Mouse (Mus musculus) ES-E14 (cell line): ENCODE results near the gene Olfr1040. TPM values are rescaled to one million over a fixed set of nuclear protein-coding genes. Genes with fewer than 3 reads are reported as not detected.

Source experiments
- DNase-seq: peaks from one replicate; pipeline ENCODE4 v3.0.0-alpha.2; 2013; ENCODE audit warnings: low read depth, low spot score
- H3K27ac ChIP-seq: 2 replicates; pipeline ENCODE4 v1.5.1; 2012; ENCODE audit warnings: low read depth, mild to moderate bottlenecking, low read length, moderate library complexity, mixed read lengths; ENCODE audit not compliant: poor library complexity, insufficient read depth, severe bottlenecking
- H3K36me3 ChIP-seq: 2 replicates; pipeline ENCODE4 v1.6.1; 2012; ENCODE audit warnings: mild to moderate bottlenecking, low read length, moderate library complexity, mixed read lengths; ENCODE audit not compliant: control insufficient read depth, poor library complexity, insufficient read depth, severe bottlenecking
- H3K4me1 ChIP-seq, 2 experiments: fragments of 150-350 bp in 1 of 2; sonication (generic) in 1 of 2; 2 replicates each; pipeline ENCODE4 v1.6.1; 2012; ENCODE audit warnings: low read length in 2 of 2, mild to moderate bottlenecking in 1 of 2, mixed read lengths in 1 of 2; ENCODE audit not compliant: control insufficient read depth in 2 of 2, insufficient read depth in 2 of 2, poor library complexity in 1 of 2
- H3K4me3 ChIP-seq, 2 experiments: fragments of 150-350 bp in 1 of 2; sonication (generic) in 1 of 2; 2 replicates each; pipeline ENCODE4 v1.5.1; 2012; ENCODE audit warnings: low read length in 2 of 2, low read depth in 1 of 2, mild to moderate bottlenecking in 1 of 2, mixed read lengths in 1 of 2; ENCODE audit not compliant: insufficient read depth in 1 of 2, poor library complexity in 1 of 2, severe bottlenecking in 1 of 2
- H3K9ac ChIP-seq: 2 replicates; pipeline ENCODE4 v1.6.1; 2012; ENCODE audit warnings: low read depth, mild to moderate bottlenecking, low read length, mixed read lengths; ENCODE audit not compliant: poor library complexity, insufficient read depth, severe bottlenecking
- H3K9me3 ChIP-seq: fragments of 150-350 bp; sonication (generic); 2 replicates; pipeline ENCODE4 v1.6.1; 2012; ENCODE audit warnings: low read depth, mild to moderate bottlenecking, low read length; ENCODE audit not compliant: control insufficient read depth, insufficient read depth
- CHD2 ChIP-seq: IDR thresholded peaks from 2 replicates; pipeline ENCODE4 v1.6.1; 2014; ENCODE audit warnings: mild to moderate bottlenecking, low read depth, low read length, inconsistent platforms
- HCFC1 ChIP-seq: IDR thresholded peaks from 2 replicates; pipeline ENCODE4 v1.6.1; 2012; ENCODE audit warnings: low read length, inconsistent platforms, borderline replicate concordance; ENCODE audit not compliant: insufficient read depth
- MAFK ChIP-seq: IDR thresholded peaks from 2 replicates; pipeline ENCODE4 v1.6.1; 2014; ENCODE audit warnings: mild to moderate bottlenecking, low read depth, low read length, inconsistent platforms; ENCODE audit not compliant: insufficient read depth
- ZC3H11A ChIP-seq: IDR thresholded peaks from 2 replicates; pipeline ENCODE4 v1.6.1; 2012; ENCODE audit warnings: low read depth, mild to moderate bottlenecking, inconsistent platforms, low read length, borderline replicate concordance
- ZNF384 ChIP-seq: IDR thresholded peaks from 2 replicates; pipeline ENCODE4 v1.6.1; 2012; ENCODE audit warnings: low read depth, low read length, inconsistent platforms
- in situ Hi-C, 2 experiments: fragments of 600-800 bp; cut with MboI; formaldehyde crosslinking; loops; one replicate each; pipeline ENCODE4 v1.15.1; 2025; ENCODE audit warnings: low sequenced_read_pairs in 2 of 2, inconsistent platforms in 1 of 2; ENCODE audit not compliant: unreplicated experiment in 2 of 2
- total RNA-seq: library from RNA; depleted of rRNA; stranded (reverse); fragments of 300-350 nt; gene quantifications from 2 replicates; pipeline ENCODE4 v1.2.3, GENCODE M21; 2012; rRNA removed

The Olfr1040 gene
- total RNA-seq, 1 experiment, result not detected

DNA sequence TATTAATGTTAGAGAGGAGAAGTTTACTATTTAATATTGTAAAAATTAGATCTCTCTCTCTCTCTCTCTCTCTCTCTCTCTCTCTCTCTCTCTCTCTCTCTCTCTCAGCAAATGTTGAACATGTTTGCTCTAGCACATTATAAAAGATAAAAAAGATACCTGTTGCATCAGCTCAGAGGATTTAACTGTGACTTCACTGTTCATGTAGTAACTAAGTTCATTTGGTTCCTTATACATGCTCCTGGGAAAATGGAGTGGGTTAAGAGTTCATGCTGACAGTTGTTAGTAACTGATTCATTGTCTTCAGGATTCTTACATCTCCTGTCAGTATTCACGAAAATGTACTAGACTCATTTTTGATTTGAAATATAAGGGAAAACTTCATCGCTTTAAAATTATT is 20.9 kb upstream of the Olfr1040 start, which contains the start of gene Olfr1043:
TSS of gene Olfr1043 (minus strand) at position 101 of the 400 bp plus-strand sequence.
- Histone ChIP-seq H3K27ac (no peak within 1 kb of the TSS), H3K9ac (no peak within 1 kb of the TSS), H3K4me1 (no peaks in the 10 kb centered on the region), H3K36me3 (no peaks in the 10 kb centered on the region), H3K9me3 (no peaks in the 10 kb centered on the region), H3K4me3 (no peak within 1 kb of the TSS)
- in situ Hi-C loops, result no loop called here
- no peak for TF ChIP-seq MAFK
- TF ChIP-seq CHD2, result no peak
- no peak for TF ChIP-seq ZNF384
- no peak for TF ChIP-seq HCFC1
- TF ChIP-seq ZC3H11A, result no peak
- DNase-seq, result no peak

DNA sequence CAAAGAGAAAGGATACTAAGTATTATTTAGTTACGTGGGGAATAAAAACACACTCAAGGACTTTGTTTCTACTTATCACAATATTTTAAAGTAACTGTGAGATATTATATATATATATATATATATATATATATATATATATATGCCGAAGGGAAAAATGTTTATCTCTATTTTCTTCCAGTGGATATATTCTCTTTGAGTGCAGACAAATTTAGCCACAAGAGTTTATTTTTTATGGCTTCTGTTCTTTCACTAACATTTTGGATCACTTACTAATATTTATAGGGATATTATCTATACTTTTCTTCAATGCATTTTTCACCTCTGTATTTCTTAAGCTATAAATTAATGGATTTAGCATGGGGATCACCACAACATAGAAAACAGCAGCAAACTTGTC is 15.2 kb upstream of the Olfr1040 start, which contains the start of gene Olfr1042:
TSS of gene Olfr1042 (minus strand) at position 101 of the 400 bp plus-strand sequence.
- Histone ChIP-seq H3K9ac (no peak within 1 kb of the TSS), H3K4me3 (no peak within 1 kb of the TSS), H3K36me3 (no peaks in the 10 kb centered on the region), H3K27ac (no peak within 1 kb of the TSS), H3K4me1 (no peaks in the 10 kb centered on the region), H3K9me3 (no peaks in the 10 kb centered on the region)
- in situ Hi-C loops, result no loop called here
- TF ChIP-seq MAFK (no peak), ZNF384 (no peak), ZC3H11A (no peak), CHD2 (no peak), HCFC1 (no peak)
- DNase-seq, result no peak

DNA sequence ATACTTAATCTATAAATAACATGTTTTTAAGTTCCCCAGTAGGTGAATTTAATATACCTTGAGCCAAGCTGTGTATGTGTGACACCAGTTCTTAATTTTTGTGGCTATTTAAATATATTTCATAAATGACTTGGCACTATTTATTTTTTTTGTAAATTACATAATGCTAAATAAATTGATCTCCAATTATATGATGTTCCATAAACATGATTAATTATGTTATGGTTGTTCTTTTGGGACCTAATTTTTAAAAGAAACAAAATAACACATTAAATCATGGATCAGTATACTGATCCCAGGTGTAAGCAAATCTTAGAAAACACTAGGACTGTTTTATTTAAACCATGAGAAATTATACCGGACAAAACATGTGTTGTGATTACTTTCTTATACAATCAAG is 10.7 kb downstream of the Olfr1040 start, which contains the start of gene Olfr1039:
TSS of gene Olfr1039 (minus strand) at position 101 of the 400 bp plus-strand sequence.
- H3K9me3 ChIP-seq, result no peaks in the 10 kb centered on the region
- no peak within 1 kb of the TSS for H3K9ac ChIP-seq
- H3K4me1 ChIP-seq, result no peaks in the 10 kb centered on the region
- no peak for DNase-seq
- TF ChIP-seq CHD2 (no peak), HCFC1 (no peak), ZC3H11A (no peak), ZNF384 (no peak)
- no peak within 1 kb of the TSS for H3K4me3 ChIP-seq
- no peaks in the 10 kb centered on the region for H3K36me3 ChIP-seq
- in situ Hi-C loops, result no loop called here
- H3K27ac ChIP-seq, result no peak within 1 kb of the TSS

Other genes starting within 250 kb of the Olfr1040 start
- gene Olfr1024, start 241.7 kb downstream of the Olfr1040 start, total RNA-seq, result not detected in 2 replicates
- gene Olfr1025-ps1, start 231.5 kb downstream of the Olfr1040 start, total RNA-seq, result not detected in 2 replicates
- not detected in 2 replicates for gene Olfr1026, start 225.2 kb downstream of the Olfr1040 start, total RNA-seq
- gene Olfr1028, start 196.3 kb downstream of the Olfr1040 start, total RNA-seq, result not detected in 2 replicates
- gene Olfr1029, start 172.8 kb downstream of the Olfr1040 start, total RNA-seq, result not detected in 2 replicates
- not detected in 2 replicates for gene Olfr1030, start 167.5 kb downstream of the Olfr1040 start, total RNA-seq
- gene Olfr1031, start 156.4 kb downstream of the Olfr1040 start, total RNA-seq, result not detected in 2 replicates
- not detected in 2 replicates for gene Olfr1032, start 141.2 kb downstream of the Olfr1040 start, total RNA-seq
- gene Olfr1033, start 126.1 kb downstream of the Olfr1040 start, total RNA-seq, result not detected in 2 replicates
- not detected in 2 replicates for gene Olfr1034, start 100.9 kb downstream of the Olfr1040 start, total RNA-seq
- not detected in 2 replicates for gene Olfr1036, start 72.7 kb downstream of the Olfr1040 start, total RNA-seq
- not detected in 2 replicates for gene Olfr1037, start 59.3 kb downstream of the Olfr1040 start, total RNA-seq
- not detected in 2 replicates for gene Olfr1039, start 10.8 kb downstream of the Olfr1040 start, total RNA-seq
- gene Olfr1042, start 15.1 kb upstream of the Olfr1040 start, total RNA-seq, result not detected in 2 replicates
- gene Olfr1043, start 20.8 kb upstream of the Olfr1040 start, total RNA-seq, result not detected in 2 replicates
- gene Olfr1044, start 31.1 kb upstream of the Olfr1040 start, total RNA-seq, result not detected in 2 replicates
- gene Olfr52, start 39.0 kb upstream of the Olfr1040 start, total RNA-seq, result not detected in 2 replicates
- gene Olfr1045, start 56.3 kb upstream of the Olfr1040 start, total RNA-seq, result not detected in 2 replicates
- not detected in 2 replicates for gene Olfr1046, start 72.6 kb upstream of the Olfr1040 start, total RNA-seq
- gene Olfr1047, start 84.7 kb upstream of the Olfr1040 start, total RNA-seq, result not detected in 2 replicates
- not detected in 2 replicates for gene Olfr1048, start 93.6 kb upstream of the Olfr1040 start, total RNA-seq
- gene Olfr1049, start 111.6 kb upstream of the Olfr1040 start, total RNA-seq, result not detected in 2 replicates
- gene Olfr1051, start 132.4 kb upstream of the Olfr1040 start, total RNA-seq, result not detected in 2 replicates
- gene Olfr1052, start 145.7 kb upstream of the Olfr1040 start, total RNA-seq, result not detected in 2 replicates
- gene Olfr1053, start 168.6 kb upstream of the Olfr1040 start, total RNA-seq, result not detected in 2 replicates
- not detected in 2 replicates for gene Olfr1054, start 188.7 kb upstream of the Olfr1040 start, total RNA-seq
- not detected in 2 replicates for gene Olfr1055, start 203.6 kb upstream of the Olfr1040 start, total RNA-seq
- gene Olfr1056, start 215.7 kb upstream of the Olfr1040 start, total RNA-seq, result not detected in 2 replicates
- gene Olfr1057, start 231.7 kb upstream of the Olfr1040 start, total RNA-seq, result not detected in 2 replicates
- gene Olfr1058, start 241.8 kb upstream of the Olfr1040 start, total RNA-seq, result not detected in 2 replicates